Mouse (Mus musculus) heart, embryonic 13.5 days (tissue): ENCODE data around the gene Sufu. TPM values are rescaled to one million over a fixed set of nuclear protein-coding genes. Genes with fewer than 3 reads are reported as not detected.

Experiments used
- ATAC-seq: fragments of 200-750 bp; cut with Nextera tagmentation; 2 replicates; pipeline ENCODE4 v1.8.0; 2017; ENCODE audit warnings: moderate TSS enrichment; ENCODE audit not compliant: insufficient number of reproducible peaks, low FRiP score, low TSS enrichment; ENCODE audit errors: extremely low read depth
- H3K27ac ChIP-seq: fragments of 300-500 bp; sonication (generic); replicated peaks from 2 replicates; pipeline ENCODE4 v1.5.1; 2015; ENCODE audit warnings: moderate library complexity, mild to moderate bottlenecking, inconsistent platforms
- H3K27me3 ChIP-seq: fragments of 300-500 bp; sonication (generic); replicated peaks from 2 replicates; pipeline ENCODE4 v1.6.1; 2015; ENCODE audit warnings: mild to moderate bottlenecking, inconsistent platforms
- H3K36me3 ChIP-seq: fragments of 300-500 bp; sonication (generic); 2 replicates; pipeline ENCODE4 v1.6.1; 2015; ENCODE audit warnings: mild to moderate bottlenecking, inconsistent platforms
- H3K4me1 ChIP-seq: fragments of 300-500 bp; sonication (generic); 2 replicates; pipeline ENCODE4 v1.6.1; 2015; ENCODE audit warnings: inconsistent platforms
- H3K4me2 ChIP-seq: fragments of 300-500 bp; sonication (generic); 2 replicates; pipeline ENCODE4 v1.6.1; 2015; ENCODE audit warnings: inconsistent platforms, mild to moderate bottlenecking, moderate library complexity
- H3K4me3 ChIP-seq: fragments of 300-500 bp; sonication (generic); 2 replicates; pipeline ENCODE4 v1.5.1; 2015; ENCODE audit warnings: moderate library complexity, mild to moderate bottlenecking, inconsistent platforms
- H3K9ac ChIP-seq: fragments of 300-500 bp; sonication (generic); 2 replicates; pipeline ENCODE4 v1.6.1; 2015; ENCODE audit warnings: inconsistent platforms, mild to moderate bottlenecking, moderate library complexity
- H3K9me3 ChIP-seq: fragments of 300-500 bp; sonication (generic); 2 replicates; pipeline ENCODE4 v1.6.1; 2016; ENCODE audit warnings: inconsistent platforms
- whole genome bisulfite sequencing: fragments of 180-500 bp; shearing (Covaris S2); methylation state at CpG from one replicate; pipeline ENCODE4 v1.1.7; 2015; ENCODE audit warnings: mixed read lengths; 5-methylcytosine and 5-hydroxymethylcytosine counted together
- polyA plus RNA-seq: library from polyadenylated mRNA; unstranded; fragments of >200 nt; fragmentation: Nextera tagmentation; extraction: Ambion mirVana; gene quantifications from 2 replicates; pipeline ENCODE4 v1.2.1, GENCODE M21; 2015

Sufu gene
- polyA plus RNA-seq, 1 experiment from 2014 or later, result 18.4 TPM

GRCm38 (mm10) chr19:46527632-46528528 lies 131.2 kb downstream of the Sufu start:
- WGBS, result 21% methylated on average over 17 of the region's 17 CpGs
- no peaks in the 10 kb centered on the region for H3K36me3 ChIP-seq
- peak overlapping the region; percentile 64 for H3K9ac ChIP-seq
- H3K4me1 ChIP-seq, result peaks cover 98% of the 10 kb centered on the region
- peak overlapping the region; percentile 99 for H3K27ac ChIP-seq
- H3K4me3 ChIP-seq, result peak overlapping the region; percentile 44
- H3K4me2 ChIP-seq, result peak overlapping the region; percentile 73
- ATAC-seq, result no peak
- H3K9me3 ChIP-seq, result no peaks in the 10 kb centered on the region
- H3K27me3 ChIP-seq, result no peaks in the 10 kb centered on the region

- Histone ChIP-seq H3K9me3 (no peaks in the 10 kb centered on the region), H3K27me3 (no peaks in the 10 kb centered on the region), H3K4me3 (peak overlapping the region; percentile 44), H3K4me1 (peaks cover 98% of the 10 kb centered on the region), H3K27ac (peak overlapping the region; percentile 99), H3K9ac (peak overlapping the region; percentile 80), H3K4me2 (peak overlapping the region; percentile 73), H3K36me3 (no peaks in the 10 kb centered on the region)
- 2% methylated on average over 20 of the region's 20 CpGs for WGBS
- ATAC-seq, result peak; percentile 34; the same call in 1 of the 2 replicates
Measured at GRCm38 (mm10) chr19:46528529-46529213, 132.0 kb downstream of the Sufu start.

- H3K4me1 ChIP-seq, result peaks cover 90% of the 10 kb centered on the region
- peak overlapping the region; percentile 73 for H3K4me2 ChIP-seq
- H3K4me3 ChIP-seq, result peak overlapping the region; percentile 44; the same call in 1 of the 2 replicates
- H3K9me3 ChIP-seq, result no peaks in the 10 kb centered on the region
- H3K9ac ChIP-seq, result peak overlapping the region; percentile 80
- H3K36me3 ChIP-seq, result no peaks in the 10 kb centered on the region
- H3K27ac ChIP-seq, result peak overlapping the region; percentile 99
- no peak for ATAC-seq
- no peaks in the 10 kb centered on the region for H3K27me3 ChIP-seq
- WGBS, result 14% methylated on average over 13 of the region's 13 CpGs
Measured at GRCm38 (mm10) chr19:46529601-46530448, 133.1 kb downstream of the Sufu start.

- Histone ChIP-seq H3K27me3 (no peaks in the 10 kb centered on the region), H3K4me2 (peak overlapping the region; percentile 46), H3K4me1 (peaks cover 83% of the 10 kb centered on the region), H3K27ac (peak overlapping the region; percentile 99), H3K36me3 (no peaks in the 10 kb centered on the region), H3K4me3 (no peak overlapping the region), H3K9ac (peak overlapping the region; percentile 80), H3K9me3 (no peaks in the 10 kb centered on the region)
- 20% methylated on average over 8 of the region's 8 CpGs for WGBS
- ATAC-seq, result no peak
Measured at GRCm38 (mm10) chr19:46530449-46530990, 133.8 kb downstream of the Sufu start.

- Histone ChIP-seq H3K4me2 (peak overlapping the region; percentile 46), H3K9me3 (no peaks in the 10 kb centered on the region), H3K36me3 (no peaks in the 10 kb centered on the region), H3K27me3 (no peaks in the 10 kb centered on the region), H3K27ac (peak overlapping the region; percentile 99), H3K4me1 (peaks cover 74% of the 10 kb centered on the region), H3K9ac (peak overlapping the region; percentile 80), H3K4me3 (peak overlapping the region; percentile 0; the same call in 1 of the 2 replicates)
- ATAC-seq, result no peak
- WGBS, result 8% methylated on average over 16 of the region's 16 CpGs
Measured at GRCm38 (mm10) chr19:46531071-46532030, 134.7 kb downstream of the Sufu start.

- H3K9ac ChIP-seq, result peak overlapping the region; percentile 34
- WGBS, result 6% methylated on average over 8 of the region's 10 CpGs
- ATAC-seq, result no peak
- no peaks in the 10 kb centered on the region for H3K27me3 ChIP-seq
- H3K9me3 ChIP-seq, result no peaks in the 10 kb centered on the region
- peak overlapping the region; percentile 99 for H3K27ac ChIP-seq
- H3K4me1 ChIP-seq, result peaks cover 67% of the 10 kb centered on the region
- no peak overlapping the region for H3K4me3 ChIP-seq
- peak overlapping the region; percentile 46 for H3K4me2 ChIP-seq
- peaks cover 3% of the 10 kb centered on the region; the same call in 1 of the 2 replicates for H3K36me3 ChIP-seq
Measured at GRCm38 (mm10) chr19:46532031-46532688, 135.5 kb downstream of the Sufu start.

GRCm38 (mm10) chr19:46533066-46533465 lies 136.4 kb downstream of the Sufu start:
- H3K9ac ChIP-seq, result peak overlapping the region; percentile 34

GRCm38 (mm10) chr19:46533525-46533924 lies 136.8 kb downstream of the Sufu start:
- H3K36me3 ChIP-seq, result peaks cover 3% of the 10 kb centered on the region; the same call in 1 of the 2 replicates
- H3K9ac ChIP-seq, result no peak overlapping the region
- peaks cover 55% of the 10 kb centered on the region for H3K4me1 ChIP-seq
- H3K4me2 ChIP-seq, result no peak overlapping the region
- WGBS, result 77% methylated on average over 5 of the region's 5 CpGs
- no peak overlapping the region for H3K4me3 ChIP-seq
- H3K27ac ChIP-seq, result peak overlapping the region; percentile 99
- no peak for ATAC-seq
- H3K27me3 ChIP-seq, result no peaks in the 10 kb centered on the region
- H3K9me3 ChIP-seq, result no peaks in the 10 kb centered on the region

More at GRCm38 (mm10) chr19:46533066-46533465, 136.4 kb downstream of the Sufu start:
- no peaks in the 10 kb centered on the region for H3K27me3 ChIP-seq
- H3K27ac ChIP-seq, result peak overlapping the region; percentile 99
- H3K9me3 ChIP-seq, result no peaks in the 10 kb centered on the region
- H3K4me2 ChIP-seq, result 0 out of 2 replicates have a peak overlapping the region, but pooled peaks have one; percentile 46
- WGBS, result 46% methylated on average over 4 of the region's 4 CpGs
- ATAC-seq, result no peak
- H3K4me1 ChIP-seq, result peaks cover 58% of the 10 kb centered on the region
- H3K36me3 ChIP-seq, result peaks cover 3% of the 10 kb centered on the region; the same call in 1 of the 2 replicates
- no peak overlapping the region for H3K4me3 ChIP-seq

GRCm38 (mm10) chr19:46534542-46535098 lies 137.9 kb downstream of the Sufu start:
- Histone ChIP-seq H3K27ac (no peak overlapping the region), H3K9ac (no peak overlapping the region), H3K4me2 (no peak overlapping the region), H3K36me3 (peaks cover 7% of the 10 kb centered on the region), H3K27me3 (no peaks in the 10 kb centered on the region), H3K4me3 (no peak overlapping the region), H3K4me1 (peaks cover 44% of the 10 kb centered on the region), H3K9me3 (no peaks in the 10 kb centered on the region)
- no peak for ATAC-seq
- WGBS, result 49% methylated on average over 6 of the region's 6 CpGs
